Mouse (Mus musculus): ENCODE measurements around the gene Coro1c. TPM values are rescaled to one million over a fixed set of nuclear protein-coding genes. Genes with fewer than 3 reads are reported as not detected.

The Coro1c gene
- polyA plus RNA-seq, 2 experiments from 2014 or later = 43.2 to 59.6 TPM

Other genes starting within 250 kb of the Coro1c start
- not detected for gene 1700069L16Rik, start 184.0 kb downstream of the Coro1c start, polyA plus RNA-seq (2017; shearing (Covaris generic))
- gene Ficd, start 173.0 kb downstream of the Coro1c start, polyA plus RNA-seq (2017; shearing (Covaris generic)) = 1 to 10 TPM; 3.9 to 8.6 TPM
- gene Sart3, start 136.2 kb downstream of the Coro1c start, polyA plus RNA-seq (2017; shearing (Covaris generic)) = 10 to 100 TPM; 13.6 to 15.4 TPM
- gene Iscu, start 136.0 kb downstream of the Coro1c start, polyA plus RNA-seq (2017; shearing (Covaris generic)) = 10 to 100 TPM in 1 of 2 experiments, 1 to 10 TPM in 1; 7.1 to 10.8 TPM
- gene Tmem119, start 108.2 kb downstream of the Coro1c start, polyA plus RNA-seq (2017; shearing (Covaris generic)) = not detected
- 100 to 1,000 TPM; 473 to 498 TPM for gene Selplg, start 76.1 kb downstream of the Coro1c start, polyA plus RNA-seq (2017; shearing (Covaris generic))
- 10 to 100 TPM; 13.0 to 14.6 TPM for gene Ssh1, start 85.1 kb upstream of the Coro1c start, polyA plus RNA-seq (2017; shearing (Covaris generic))
- gene Dao, start 94.9 kb upstream of the Coro1c start, polyA plus RNA-seq (2017; shearing (Covaris generic)) = 1 to 10 TPM in 1 of 2 experiments, under 1 TPM in 1; 0.56 to 1.4 TPM
- 1 to 10 TPM; 2.6 to 2.7 TPM for gene Usp30, start 156.7 kb upstream of the Coro1c start, polyA plus RNA-seq (2017; shearing (Covaris generic))
- not detected for gene Svop, start 182.8 kb upstream of the Coro1c start, polyA plus RNA-seq (2017; shearing (Covaris generic))
- 1 to 10 TPM; 3.8 to 6.6 TPM for gene Alkbh2, start 219.5 kb upstream of the Coro1c start, polyA plus RNA-seq (2017; shearing (Covaris generic))
- 1 to 10 TPM; 3.7 to 9.2 TPM for gene Ung, start 221.6 kb upstream of the Coro1c start, polyA plus RNA-seq (2017; shearing (Covaris generic))
- under 1 TPM; 0.24 to 0.62 TPM for gene Acacb, start 237.8 kb upstream of the Coro1c start, polyA plus RNA-seq (2017; shearing (Covaris generic))

All from CD4-positive, CD25-positive, alpha-beta regulatory T cell, adult 4 months (primary cell).